Mouse (Mus musculus) ES-Bruce4 (cell line): ENCODE measurements around the gene D6Wsu163e.

Experiments used
- CTCF ChIP-seq: IDR thresholded peaks from one replicate; pipeline ENCODE4 v1.8.1; 2011; ENCODE audit warnings: low read depth, low read length
- POLR2A ChIP-seq: IDR thresholded peaks from one replicate; pipeline ENCODE4 v1.8.1; 2011; ENCODE audit warnings: low read length; ENCODE audit not compliant: insufficient read depth

DNA sequence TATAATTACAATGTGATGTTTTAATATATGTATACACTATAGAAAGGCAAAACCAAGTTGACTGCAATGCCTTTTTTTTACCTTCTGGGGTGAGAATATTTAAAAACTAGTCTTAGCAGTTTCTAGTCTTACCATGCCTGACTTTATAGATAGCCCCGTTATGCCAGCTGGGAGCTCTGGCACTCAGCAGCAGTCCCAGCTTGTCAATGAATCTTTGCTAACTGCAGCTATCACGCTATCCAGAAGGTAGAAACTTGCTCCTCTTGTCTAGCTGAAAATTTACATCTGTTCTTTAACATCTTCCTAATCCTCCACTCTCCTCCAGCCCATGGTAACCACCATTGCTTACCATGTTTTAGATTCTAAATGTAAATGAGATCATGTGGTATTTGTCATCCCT, 53.9 kb downstream of the D6Wsu163e start:
- TF ChIP-seq POLR2A (no peak), CTCF (no peak)
